Mouse (Mus musculus): Measurements from ENCODE around the gene Cpm. TPM values are rescaled to one million over a fixed set of nuclear protein-coding genes. Genes with fewer than 3 reads are reported as not detected.
A peak's percentile ranks its signal among the peaks of the same experiment; 100 is the strongest.

Cpm gene
- total RNA-seq, 1 experiment from 2014 or later, result 4.2 TPM

DNA sequence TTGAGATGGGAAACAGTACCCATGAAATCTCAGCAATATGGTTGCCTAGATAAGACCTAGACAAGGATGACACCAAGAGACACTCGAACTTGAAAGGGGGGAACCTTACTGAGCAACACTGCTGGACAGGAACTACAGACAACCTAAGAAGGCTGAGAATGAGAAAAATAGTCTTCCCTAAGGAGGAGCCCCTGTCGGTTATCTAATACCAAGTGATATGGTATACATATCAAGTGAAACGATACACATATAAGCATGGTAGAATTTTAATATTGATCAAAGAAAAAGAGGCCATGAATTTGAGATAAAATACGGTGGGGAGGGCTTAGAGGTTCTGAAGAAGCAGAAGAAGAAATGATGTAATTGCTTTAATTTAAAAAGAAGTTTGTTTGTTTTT lies 23.1 kb downstream of the Cpm start:
- ATAC-seq (replicated peaks; ENCODE audit: insufficient number of reproducible peaks, low FRiP score, low TSS enrichment, poor library complexity, severe bottlenecking), result no peak

DNA sequence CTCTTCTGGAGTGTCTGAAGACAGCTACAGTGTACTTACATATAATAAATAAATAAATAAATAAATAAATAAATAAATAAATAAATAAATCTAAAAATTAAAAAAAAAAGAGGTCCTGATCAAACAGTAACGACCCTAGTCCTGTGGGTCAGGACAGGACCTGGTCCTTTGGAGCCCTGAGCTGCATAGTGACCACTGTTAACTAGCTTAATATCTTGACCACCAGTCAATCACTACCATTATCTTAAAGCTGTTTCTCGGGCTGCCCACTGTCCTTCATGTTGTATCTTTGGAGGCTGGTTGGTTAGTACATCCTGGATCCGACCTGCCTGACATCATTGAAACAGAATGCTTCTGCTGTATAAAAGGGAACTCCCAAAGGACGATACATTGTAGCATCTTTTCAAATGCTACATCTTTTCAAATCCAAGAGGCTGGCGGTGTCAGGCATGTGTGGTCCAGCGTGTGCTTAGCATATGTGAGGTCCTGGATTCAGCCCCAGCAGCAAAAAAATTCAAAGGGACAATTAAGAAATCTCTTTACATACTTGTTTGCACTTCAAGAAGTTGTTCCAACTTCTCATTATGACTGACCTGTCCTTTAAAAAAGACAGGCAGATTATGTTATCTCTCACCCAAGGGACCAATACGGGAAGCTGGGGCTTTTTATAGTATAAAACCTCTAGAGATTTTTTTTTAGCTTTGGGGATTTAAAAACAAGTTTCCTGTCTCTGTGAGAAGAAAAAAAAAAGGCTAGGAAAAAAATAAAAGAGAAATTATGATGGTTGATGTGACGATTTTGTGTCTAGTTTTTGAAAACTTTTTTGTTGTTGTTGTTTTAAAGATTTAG lies 23.9 kb downstream of the Cpm start:
- no peak for ATAC-seq (replicated peaks; ENCODE audit: insufficient number of reproducible peaks, low FRiP score, low TSS enrichment, poor library complexity, severe bottlenecking)

- ATAC-seq (replicated peaks; ENCODE audit: insufficient number of reproducible peaks, low FRiP score, low TSS enrichment, poor library complexity, severe bottlenecking), result no peak
Measured at GRCm38 (mm10) chr10:117653779-117654173, 24.5 kb downstream of the Cpm start.

DNA sequence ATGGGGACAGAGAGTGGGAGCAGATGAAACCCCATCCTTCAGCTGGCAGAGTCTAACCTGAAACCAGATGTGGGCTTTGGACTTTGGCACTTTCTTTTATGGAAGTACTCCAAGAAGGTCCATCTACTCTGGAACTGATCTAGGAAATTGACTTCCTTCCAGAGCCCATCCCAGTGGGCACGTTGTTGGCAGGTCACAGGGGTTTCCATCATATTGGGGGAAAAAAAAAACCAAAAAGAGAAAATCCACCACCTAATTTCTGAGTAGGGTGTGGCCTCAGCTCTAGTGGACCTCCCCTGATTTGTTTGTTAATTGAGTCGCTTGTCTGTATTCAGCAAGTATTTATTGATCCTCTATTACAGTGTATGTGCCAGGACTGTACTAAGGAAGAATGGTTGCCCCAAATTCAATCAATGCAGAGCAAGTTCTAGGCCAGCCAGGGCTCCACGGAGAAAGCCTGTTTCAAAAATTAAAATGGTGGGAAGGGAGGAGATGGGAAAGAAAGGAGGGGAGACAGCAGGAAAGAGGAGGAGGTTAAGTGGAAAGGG lies 25.4 kb downstream of the Cpm start:
- no peak for ATAC-seq (replicated peaks; ENCODE audit: insufficient number of reproducible peaks, low FRiP score, low TSS enrichment, poor library complexity, severe bottlenecking)

DNA sequence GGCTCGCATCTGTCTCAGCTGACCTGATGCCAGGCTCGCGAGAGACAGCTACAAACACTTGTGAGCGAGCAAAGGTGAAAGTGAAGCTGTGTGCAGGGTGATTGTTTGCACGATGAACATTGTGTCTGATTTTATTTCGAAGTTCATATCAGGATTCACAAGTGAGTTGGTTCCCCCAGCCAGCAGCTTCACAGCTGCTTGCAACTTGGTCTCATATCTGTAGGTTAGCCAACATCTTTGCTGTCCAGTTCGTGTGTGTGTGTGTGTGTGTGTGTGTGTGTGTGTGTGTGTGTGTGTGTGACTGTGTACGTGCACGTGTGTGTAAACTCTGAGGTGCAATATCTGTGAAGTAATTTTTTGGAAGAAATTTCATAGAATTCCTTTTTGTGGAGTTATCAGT lies 26.2 kb downstream of the Cpm start:
- ATAC-seq (replicated peaks; ENCODE audit: insufficient number of reproducible peaks, low FRiP score, low TSS enrichment, poor library complexity, severe bottlenecking), result no peak

- ATAC-seq (replicated peaks; ENCODE audit: insufficient number of reproducible peaks, low FRiP score, low TSS enrichment, poor library complexity, severe bottlenecking), result no peak
Measured at GRCm38 (mm10) chr10:117655908-117656661, 26.8 kb downstream of the Cpm start.

DNA sequence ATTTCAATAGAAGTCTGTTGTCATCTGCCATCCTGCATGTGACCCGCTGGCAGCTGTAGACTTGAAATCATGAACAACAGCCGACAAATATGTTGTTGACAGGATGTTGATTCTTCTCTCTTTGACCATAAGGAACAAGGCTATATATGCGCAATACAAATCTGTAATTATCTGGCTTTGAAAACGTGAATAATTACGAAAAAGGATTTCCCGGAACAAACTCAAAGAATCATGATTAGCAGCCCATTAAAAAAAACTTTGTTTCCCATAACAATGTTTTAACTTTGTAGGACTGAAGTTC lies 27.3 kb downstream of the Cpm start:
- ATAC-seq (replicated peaks; ENCODE audit: insufficient number of reproducible peaks, low FRiP score, low TSS enrichment, poor library complexity, severe bottlenecking), result no peak

DNA sequence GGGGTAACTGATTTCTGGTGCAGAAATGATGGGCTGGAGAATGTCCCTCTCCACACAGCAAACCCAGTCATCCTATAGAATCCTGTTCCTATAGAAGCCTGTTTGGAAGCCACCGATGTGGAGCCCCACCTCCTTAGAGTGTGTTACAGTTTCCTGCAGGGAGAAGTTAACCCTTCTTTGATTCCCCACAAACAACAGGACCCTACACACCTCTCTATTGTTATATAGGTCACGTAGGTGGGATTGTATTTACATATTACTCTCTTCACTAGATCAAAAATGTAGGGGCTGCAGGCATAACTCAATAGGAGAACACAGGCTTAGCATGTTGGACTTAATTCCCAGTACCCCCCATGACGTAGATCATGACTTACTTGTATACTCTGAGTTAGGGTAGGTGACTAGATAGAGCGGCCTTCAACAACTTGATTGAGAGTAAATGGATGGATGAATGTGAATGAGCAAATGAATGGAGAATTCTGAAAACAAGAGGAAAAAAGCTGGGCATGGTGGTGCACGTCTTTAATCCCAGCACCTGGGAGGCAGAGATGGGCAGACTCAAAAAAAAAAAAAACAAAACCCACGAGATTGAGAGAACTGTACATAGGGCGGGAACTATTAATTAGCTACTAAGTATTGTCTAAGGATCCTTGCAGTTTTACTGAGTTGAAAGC lies 27.8 kb downstream of the Cpm start:
- ATAC-seq (replicated peaks; ENCODE audit: insufficient number of reproducible peaks, low FRiP score, low TSS enrichment, poor library complexity, severe bottlenecking), result no peak

DNA sequence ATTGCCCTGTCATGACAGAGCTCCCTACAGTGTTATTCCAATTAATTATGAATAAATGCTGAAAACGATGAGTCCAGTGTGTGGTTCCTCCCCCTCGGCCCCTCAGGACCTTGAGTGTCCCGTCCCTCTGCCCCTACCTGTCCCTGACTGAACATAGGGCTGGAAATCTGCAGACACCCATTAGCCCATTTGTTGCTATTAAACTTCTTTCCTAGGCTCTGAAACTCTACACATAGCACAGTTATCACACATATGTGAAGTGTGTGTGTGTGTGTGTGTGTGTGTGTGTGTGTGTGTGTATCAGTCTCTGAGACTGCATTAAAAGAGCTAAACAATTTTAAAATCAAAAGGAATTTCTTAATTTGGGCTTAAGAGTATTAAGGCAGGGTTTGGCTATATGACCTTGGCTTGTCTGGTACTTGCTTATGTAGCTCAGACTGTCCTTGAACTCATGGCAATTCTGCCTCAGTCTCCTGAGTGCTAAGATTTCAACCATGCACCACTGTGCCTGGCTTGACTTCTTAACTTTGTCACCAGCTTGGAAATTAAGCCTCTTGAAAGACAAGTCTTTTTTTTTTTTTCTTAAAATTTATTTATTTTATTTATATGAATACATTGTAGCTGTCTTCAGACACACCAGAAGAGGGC lies 28.5 kb downstream of the Cpm start:
- ATAC-seq (replicated peaks; ENCODE audit: insufficient number of reproducible peaks, low FRiP score, low TSS enrichment, poor library complexity, severe bottlenecking), result no peak

DNA sequence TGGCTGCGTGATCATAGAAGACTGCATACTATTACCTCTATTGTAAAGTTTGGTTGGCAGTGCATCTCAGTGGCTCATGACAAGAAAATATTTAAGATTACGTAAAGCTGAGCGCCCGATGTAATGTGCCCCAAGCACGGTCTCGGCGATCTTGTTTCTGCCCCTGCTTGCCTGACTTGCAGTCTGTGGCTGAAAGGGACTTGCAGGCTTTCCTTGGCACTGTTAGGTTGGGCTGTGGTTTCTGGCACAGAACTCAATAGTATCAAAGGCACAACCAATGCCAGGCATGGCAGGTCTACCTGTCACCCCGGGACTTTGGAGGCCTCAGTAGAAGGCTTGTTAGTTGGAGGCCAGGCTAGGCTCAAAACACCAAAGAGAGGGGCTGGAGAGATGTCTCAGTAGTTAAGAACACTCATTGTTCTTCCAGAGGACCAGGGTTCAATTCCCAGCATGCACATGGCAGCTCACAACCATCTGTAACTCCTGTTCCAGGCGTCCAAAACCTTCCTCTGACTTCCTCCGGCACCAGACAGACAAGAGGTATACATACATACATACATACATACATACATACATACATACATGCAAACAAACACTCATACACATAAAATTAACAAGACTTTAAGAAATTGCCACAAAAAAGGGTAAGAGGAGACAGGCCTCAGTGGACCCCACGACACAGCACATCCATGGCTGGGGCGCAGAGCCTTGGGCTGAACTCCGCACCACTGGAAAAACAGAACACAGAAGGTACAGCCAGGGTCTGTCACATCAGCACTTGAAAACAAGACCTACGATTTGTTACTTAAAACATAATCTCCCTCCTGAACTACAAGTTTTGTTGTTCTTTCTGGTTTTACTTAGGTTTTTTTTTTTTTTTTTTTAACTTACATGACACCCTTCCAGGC lies 29.5 kb downstream of the Cpm start:
- no peak for ATAC-seq (replicated peaks; ENCODE audit: insufficient number of reproducible peaks, low FRiP score, low TSS enrichment, poor library complexity, severe bottlenecking)

- ATAC-seq (replicated peaks; ENCODE audit: insufficient number of reproducible peaks, low FRiP score, low TSS enrichment, poor library complexity, severe bottlenecking), result no peak
Measured at GRCm38 (mm10) chr10:117659430-117659813, 30.1 kb downstream of the Cpm start.

- 0 out of 2 replicates have a peak, but pooled peaks have one; percentile 35 for ATAC-seq (replicated peaks; ENCODE audit: insufficient number of reproducible peaks, low FRiP score, low TSS enrichment, poor library complexity, severe bottlenecking)
Measured at GRCm38 (mm10) chr10:117659819-117660218, 30.5 kb downstream of the Cpm start.

GRCm38 (mm10) chr10:117662316-117663055 lies 33.2 kb downstream of the Cpm start:
- no peak for ATAC-seq (replicated peaks; ENCODE audit: insufficient number of reproducible peaks, low FRiP score, low TSS enrichment, poor library complexity, severe bottlenecking)

DNA sequence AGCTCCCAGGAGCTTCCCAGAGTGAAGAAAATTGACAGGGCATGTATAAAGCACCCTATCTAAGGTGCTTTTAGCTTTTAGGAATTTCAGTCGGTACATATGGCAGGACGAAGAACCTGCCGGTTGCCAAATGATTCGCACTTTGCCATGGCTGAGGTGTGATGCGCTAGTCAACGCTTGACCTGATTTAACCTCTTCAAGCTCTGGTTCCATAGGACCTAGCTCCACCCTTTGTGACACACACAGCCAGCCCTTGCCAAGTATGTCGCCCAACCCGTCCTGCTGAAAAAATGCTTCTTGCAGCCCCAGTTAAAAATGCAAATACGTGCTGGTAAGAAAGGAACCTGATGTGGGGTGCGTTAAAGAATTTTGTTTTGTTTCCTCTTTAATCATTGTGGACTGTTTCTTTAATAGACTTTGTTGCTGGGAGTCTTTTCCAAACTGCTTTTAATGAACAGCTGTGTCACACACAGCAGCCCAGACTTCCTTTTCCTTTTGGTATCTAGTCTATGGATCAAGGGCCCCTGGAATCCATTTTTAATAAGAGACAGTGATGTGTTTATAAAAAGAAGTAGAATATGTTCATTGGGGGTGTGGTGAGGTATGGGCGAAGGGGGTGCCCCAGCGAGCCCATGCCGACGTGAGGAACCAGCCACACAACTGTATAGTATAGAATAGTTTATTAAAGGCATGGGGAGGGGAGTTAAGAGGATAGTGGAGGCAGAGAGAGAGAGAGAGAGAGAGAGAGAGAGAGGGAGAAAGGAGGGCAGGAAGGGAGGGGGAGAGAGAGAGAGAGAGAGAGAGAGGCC lies 34.0 kb downstream of the Cpm start:
- no peak for ATAC-seq (replicated peaks; ENCODE audit: insufficient number of reproducible peaks, low FRiP score, low TSS enrichment, poor library complexity, severe bottlenecking)

- no peak for ATAC-seq (replicated peaks; ENCODE audit: insufficient number of reproducible peaks, low FRiP score, low TSS enrichment, poor library complexity, severe bottlenecking)
Measured at GRCm38 (mm10) chr10:117663865-117664200, 34.5 kb downstream of the Cpm start.

GRCm38 (mm10) chr10:117664208-117664925 lies 35.1 kb downstream of the Cpm start:
- ATAC-seq (replicated peaks; ENCODE audit: insufficient number of reproducible peaks, low FRiP score, low TSS enrichment, poor library complexity, severe bottlenecking), result no peak

All from monocyte, adult 5-6 weeks (primary cell).